ENCODE assay signal across 17 mouse cellular contexts in genomic region chr12:103737791-103738580, GRCm38 (mm10). TPM values are rescaled to one million over a fixed set of nuclear protein-coding genes. Genes with fewer than 3 reads are reported as not detected.
A peak's percentile ranks its signal among the peaks of the same experiment; 100 is the strongest.
DNase-seq lines count a peak whose midpoint lies in the region; ATAC-seq and TF ChIP-seq lines count a peak whose summit lies in the region.
"Not testable (repeated sequence)": the region's sequence is repeated elsewhere in the genome, so short reads cannot be mapped to it uniquely, and the experiment has no call there.
"Had no signal": no experiment of that assay in that cellular context is flagged by ENCODE, and none has a peak within 500 bp of the region (broad histone marks: within the 10 kb centered on the region; RNA-seq: fewer than 3 reads in every experiment).

No protein-coding gene starts in this region.

- not testable (repeated sequence) for H3K4me2 ChIP-seq in intestine, embryonic 14.5 days (ENCODE audit: low read length); intestine, embryonic 16.5 days (ENCODE audit: low read depth, low read length); liver, embryonic 11.5 days
- H3K4me2 ChIP-seq in liver, embryonic 13.5 days: 0 out of 2 replicates have a peak overlapping the region, but pooled peaks have one; percentile 8
- peak overlapping the region; percentile 10; the same call in 1 of the 2 replicates for H3K4me2 ChIP-seq in liver, embryonic 15.5 days
- H3K4me2 ChIP-seq in liver, postnatal 0 days (ENCODE audit: low read depth, low read length): peak overlapping the region; percentile 29; the same call in 1 of the 2 replicates

- not testable (repeated sequence) for H3K4me3 ChIP-seq in intestine, embryonic 14.5 days (ENCODE audit: low read depth, low read length)
- peak overlapping the region; percentile 8; the same call in 1 of the 2 replicates for H3K4me3 ChIP-seq in intestine, embryonic 16.5 days (ENCODE audit: low read length)
- H3K4me3 ChIP-seq in liver, embryonic 11.5 days (ENCODE audit: low read depth, low read length): peak overlapping the region; percentile 38
- H3K4me3 ChIP-seq in liver, embryonic 13.5 days (replicated peaks): peak overlapping the region; percentile 48
- peak overlapping the region; percentile 43 for H3K4me3 ChIP-seq in liver, embryonic 15.5 days (replicated peaks)
- H3K4me3 ChIP-seq in liver, postnatal 0 days (ENCODE audit: low read depth, low read length): peak overlapping the region; percentile 46

- peak; percentile 81 for ATAC-seq in intestine, embryonic 14.5 days (replicated peaks; ENCODE audit: low FRiP score, low TSS enrichment, low read depth)
- peak; percentile 87 for ATAC-seq in intestine, embryonic 16.5 days
- ATAC-seq in liver, embryonic 11.5 days (replicated peaks; ENCODE audit: low FRiP score): not testable (repeated sequence)
- ATAC-seq in liver, embryonic 13.5 days (ENCODE audit: low read depth): peak; percentile 72
- ATAC-seq in liver, embryonic 15.5 days (ENCODE audit: insufficient read depth): peak; percentile 80
- peak; percentile 97 for ATAC-seq in liver, postnatal 0 days

- TF ChIP-seq CTCF in liver, postnatal 0 days (IDR thresholded peaks at IDR 0.05; ENCODE audit: low read depth): not testable (repeated sequence)

- not testable (repeated sequence) for H3K9me3 ChIP-seq in intestine, embryonic 14.5 days (ENCODE audit: control insufficient read depth, low read length); intestine, embryonic 16.5 days (ENCODE audit: control insufficient read depth, low read length); liver, embryonic 11.5 days (ENCODE audit: control insufficient read depth, low read length); liver, embryonic 13.5 days (replicated peaks); liver, embryonic 15.5 days (replicated peaks); liver, postnatal 0 days (ENCODE audit: low read length)

- 70% methylated on average over 6 of the region's 6 CpGs for WGBS in intestine, embryonic 14.5 days
- WGBS in intestine, embryonic 16.5 days: 57% methylated on average over 5 of the region's 6 CpGs
- WGBS in liver, embryonic 11.5 days: 66% methylated on average over 5 of the region's 6 CpGs
- 53% methylated on average over 6 of the region's 6 CpGs for WGBS in liver, embryonic 13.5 days (ENCODE audit: insufficient replicate concordance)
- 62% methylated on average over 6 of the region's 6 CpGs for WGBS in liver, embryonic 15.5 days (ENCODE audit: insufficient replicate concordance)
- 55% methylated on average over 6 of the region's 6 CpGs for WGBS in liver, postnatal 0 days (ENCODE audit: insufficient replicate concordance)

- not testable (repeated sequence) for H3K27ac ChIP-seq in intestine, embryonic 14.5 days (ENCODE audit: low read depth); intestine, embryonic 16.5 days (ENCODE audit: low read length); liver, embryonic 11.5 days (ENCODE audit: low read depth, low read length)
- H3K27ac ChIP-seq in liver, embryonic 13.5 days: peak overlapping the region; percentile 39; the same call in 1 of the 2 replicates
- peak overlapping the region; percentile 41; the same call in 1 of the 2 replicates for H3K27ac ChIP-seq in liver, embryonic 15.5 days (replicated peaks)
- H3K27ac ChIP-seq in liver, postnatal 0 days (ENCODE audit: low read depth): peak overlapping the region; percentile 88

- H3K36me3 ChIP-seq in intestine, embryonic 14.5 days (ENCODE audit: control insufficient read depth, insufficient read depth, low read length); intestine, embryonic 16.5 days (ENCODE audit: control insufficient read depth, insufficient read depth, low read length); liver, embryonic 11.5 days (ENCODE audit: control insufficient read depth, insufficient read depth, low read length); liver, embryonic 13.5 days; liver, embryonic 15.5 days (replicated peaks); liver, postnatal 0 days (replicated peaks; ENCODE audit: insufficient read depth, low read length): not testable (repeated sequence)

- H3K9ac ChIP-seq in intestine, embryonic 14.5 days (ENCODE audit: low read length); intestine, embryonic 16.5 days (ENCODE audit: low read depth, low read length); liver, embryonic 11.5 days (ENCODE audit: low read depth, low read length); liver, embryonic 13.5 days; liver, embryonic 15.5 days: not testable (repeated sequence)
- peak overlapping the region; percentile 53; the same call in 1 of the 2 replicates for H3K9ac ChIP-seq in liver, postnatal 0 days (replicated peaks)

- H3K4me1 ChIP-seq in intestine, embryonic 14.5 days (replicated peaks; ENCODE audit: control insufficient read depth, insufficient read depth, low read length); intestine, embryonic 16.5 days (ENCODE audit: control insufficient read depth, insufficient read depth, low read length); liver, embryonic 11.5 days (replicated peaks; ENCODE audit: control insufficient read depth, insufficient read depth, low read length); liver, embryonic 13.5 days (replicated peaks); liver, embryonic 15.5 days (replicated peaks); liver, postnatal 0 days (ENCODE audit: insufficient read depth): not testable (repeated sequence)

- DNase-seq in intestine, embryonic 14.5 days (ENCODE audit: low spot score): peak; percentile 57
- peak; percentile 4 for DNase-seq in liver
- not testable (repeated sequence) for DNase-seq in liver, embryonic 11.5 days (ENCODE audit: low spot score); liver, embryonic 13.5 days
- DNase-seq in liver, postnatal 0 days: peak; percentile 42

- TF ChIP-seq EP300 in liver, postnatal 0 days (IDR thresholded peaks at IDR 0.05; ENCODE audit: low read depth): peak; percentile 38

- not testable (repeated sequence) for H3K27me3 ChIP-seq in intestine, embryonic 14.5 days (replicated peaks; ENCODE audit: control insufficient read depth, insufficient read depth, low read length); intestine, embryonic 16.5 days (replicated peaks; ENCODE audit: control insufficient read depth, insufficient read depth, low read length); liver, embryonic 11.5 days (replicated peaks; ENCODE audit: control insufficient read depth, insufficient read depth, low read length); liver, embryonic 13.5 days; liver, embryonic 15.5 days; liver, postnatal 0 days (ENCODE audit: insufficient read depth, low read length)

RNA-seq across cellular contexts. Expression of gene Serpina1d, which starts 35.4 kb away (rescaled TPM):
- 5.2 and 6.6 TPM in 2 replicates for polyA plus RNA-seq in intestine, embryonic 14.5 days (2014; fragmentation: Nextera tagmentation; extraction: Ambion mirVana)
- 16.7 and 18.2 TPM in 2 replicates for polyA plus RNA-seq in intestine, embryonic 16.5 days (2015; fragmentation: Nextera tagmentation; extraction: Ambion mirVana)
- 51.9 and 59.9 TPM in 2 replicates for polyA plus RNA-seq in liver, embryonic 11.5 days (2014; fragmentation: Nextera tagmentation; extraction: Ambion mirVana)
- 113 and 126 TPM in 2 replicates for polyA plus RNA-seq in liver, embryonic 13.5 days (2015; fragmentation: Nextera tagmentation; extraction: Ambion mirVana)
- 369 and 460 TPM in 2 replicates for polyA plus RNA-seq in liver, embryonic 15.5 days (2015; fragmentation: Nextera tagmentation; extraction: Ambion mirVana)
- 2,720 and 2,731 TPM in 2 replicates for polyA plus RNA-seq in liver, postnatal 0 days (2015; fragmentation: Nextera tagmentation; extraction: Ambion mirVana)
- polyA plus RNA-seq: brain, embryonic 14.5 days; embryonic facial prominence, embryonic 11.5 days; embryonic facial prominence, embryonic 13.5 days; embryonic facial prominence, embryonic 15.5 days; erythroblast, embryonic 14.5 days; forebrain, embryonic 10.5 days; forebrain, embryonic 12.5 days; forebrain, embryonic 14.5 days had no signal

RNA-seq across cellular contexts. Expression of gene Serpina1f, which starts 42.7 kb away (rescaled TPM):
- polyA plus RNA-seq in intestine, embryonic 14.5 days (2014; fragmentation: Nextera tagmentation; extraction: Ambion mirVana): 0.20 TPM in 1 of 2 replicates, not detected in the other
- 0.12 TPM in 1 of 2 replicates, not detected in the other for polyA plus RNA-seq in intestine, embryonic 16.5 days (2015; fragmentation: Nextera tagmentation; extraction: Ambion mirVana)
- polyA plus RNA-seq in liver, embryonic 11.5 days (2014; fragmentation: Nextera tagmentation; extraction: Ambion mirVana): 0.16 and 0.17 TPM in 2 replicates
- polyA plus RNA-seq in liver, embryonic 13.5 days (2015; fragmentation: Nextera tagmentation; extraction: Ambion mirVana): 0.07 and 0.12 TPM in 2 replicates
- polyA plus RNA-seq in liver, embryonic 15.5 days (2015; fragmentation: Nextera tagmentation; extraction: Ambion mirVana): 0.05 TPM in 2 replicates
- not detected in 2 replicates for polyA plus RNA-seq in liver, postnatal 0 days (2015; fragmentation: Nextera tagmentation; extraction: Ambion mirVana)
- polyA plus RNA-seq: adrenal gland, adult 2 months; brain, embryonic 14.5 days; C2C12; embryonic facial prominence, embryonic 11.5 days; embryonic facial prominence, embryonic 13.5 days; embryonic facial prominence, embryonic 15.5 days; erythroblast, embryonic 14.5 days; forebrain, embryonic 10.5 days; forebrain, embryonic 12.5 days; forebrain, embryonic 14.5 days had no signal
